18 mouse cellular contexts compared by ENCODE assay signal in genomic region chr12:83775621-83776020, GRCm38 (mm10). TPM values are rescaled to one million over a fixed set of nuclear protein-coding genes. Genes with fewer than 3 reads are reported as not detected.
"Had no signal": no experiment of that assay in that cellular context is flagged by ENCODE, and none has a peak within 500 bp of the region (broad histone marks: within the 10 kb centered on the region; RNA-seq: fewer than 3 reads in every experiment).

No protein-coding gene starts in this region.

- H3K27me3 ChIP-seq: neural tube, embryonic 13.5 days; neural tube, embryonic 15.5 days had no signal

- H3K4me2 ChIP-seq: lung, embryonic 14.5 days; midbrain, embryonic 11.5 days; neural tube, embryonic 13.5 days; neural tube, embryonic 15.5 days had no signal

- H3K9me3 ChIP-seq: neural tube, embryonic 13.5 days; neural tube, embryonic 15.5 days had no signal

- H3K36me3 ChIP-seq: neural tube, embryonic 13.5 days; neural tube, embryonic 15.5 days had no signal

- ATAC-seq: midbrain, embryonic 16.5 days had no signal

- H3K4me3 ChIP-seq: myocyte; neural tube, embryonic 13.5 days; neural tube, embryonic 15.5 days had no signal

- H3K27ac ChIP-seq: neural tube, embryonic 13.5 days; neural tube, embryonic 15.5 days had no signal

- DNase-seq: lung, adult 18-20 months; lung, embryonic 14.5 days; lung, postnatal 10 days; lung, postnatal 4 days; midbrain, embryonic 14.5 days; retina, postnatal 1 day; right cerebral cortex, adult 18-20 months; right cerebral cortex, postnatal 25 days; right cerebral cortex, postnatal 4 days; spleen, adult 18-20 months; thymus, adult 18-20 months; thymus, postnatal 14 days; thymus, postnatal 36 days had no signal

- H3K9ac ChIP-seq: lung, embryonic 14.5 days; neural tube, embryonic 13.5 days; neural tube, embryonic 15.5 days had no signal

RNA-seq across cellular contexts. Expression of gene Papln, which starts 12.2 kb away (rescaled TPM):
- polyA plus RNA-seq: midbrain, embryonic 11.5 days had no signal
